Mouse (Mus musculus) MEL (cell line): Measurements from ENCODE around the gene Gm20388. TPM values are rescaled to one million over a fixed set of nuclear protein-coding genes. Genes with fewer than 3 reads are reported as not detected.

Source experiments
- DNase-seq: peaks from one replicate; pipeline ENCODE4 v3.0.0; 2011; ENCODE audit warnings: low read depth, low spot score
- H3K27ac ChIP-seq: 2 replicates; pipeline ENCODE4 v1.5.1; 2012; ENCODE audit warnings: low read depth, mild to moderate bottlenecking, control low read depth, low read length, moderate library complexity; ENCODE audit not compliant: control insufficient read depth
- H3K27me3 ChIP-seq, 2 experiments: fragments of 150-350 bp in 1 of 2; sonication (generic) in 1 of 2; 2 replicates each; pipeline ENCODE4 v1.6.1; 2012; ENCODE audit warnings: low read length in 2 of 2, mild to moderate bottlenecking in 2 of 2, improper control_type of control experiment in 1 of 2, moderate library complexity in 1 of 2; ENCODE audit not compliant: insufficient read depth in 2 of 2, control insufficient read depth in 1 of 2
- H3K36me3 ChIP-seq, 2 experiments: 2 replicates each; pipeline ENCODE4 v1.6.1; 2012 to 2014; ENCODE audit warnings: low read length in 2 of 2, improper control_type of control experiment in 1 of 2, inconsistent platforms in 1 of 2, mild to moderate bottlenecking in 1 of 2; ENCODE audit not compliant: insufficient read depth in 2 of 2, control insufficient read depth in 1 of 2
- H3K4me1 ChIP-seq, 2 experiments: fragments of 150-350 bp in 1 of 2; sonication (generic) in 1 of 2; 2 replicates each; pipeline ENCODE4 v1.6.1; 2012; ENCODE audit warnings: low read length in 2 of 2, improper control_type of control experiment in 1 of 2, mild to moderate bottlenecking in 1 of 2; ENCODE audit not compliant: insufficient read depth in 2 of 2, control insufficient read depth in 1 of 2
- H3K4me3 ChIP-seq, 2 experiments: fragments of 150-350 bp in 1 of 2; sonication (generic) in 1 of 2; 2 replicates each; pipeline ENCODE4 v1.5.1; 2012; ENCODE audit warnings: low read depth in 2 of 2, low read length in 2 of 2, mild to moderate bottlenecking in 2 of 2, moderate library complexity in 2 of 2, control low read depth in 1 of 2, improper control_type of control experiment in 1 of 2; ENCODE audit not compliant: control insufficient read depth in 1 of 2, insufficient read depth in 1 of 2
- H3K79me2 ChIP-seq: 2 replicates; pipeline ENCODE4 v1.6.1; 2012; ENCODE audit warnings: mild to moderate bottlenecking, low read length, moderate library complexity; ENCODE audit not compliant: control insufficient read depth, poor library complexity, insufficient read depth
- H3K9ac ChIP-seq: 2 replicates; pipeline ENCODE4 v1.6.1; 2012; ENCODE audit warnings: low read depth, mild to moderate bottlenecking, control low read depth, low read length, moderate library complexity; ENCODE audit not compliant: control insufficient read depth, poor library complexity, severe bottlenecking
- H3K9me3 ChIP-seq: fragments of 150-350 bp; sonication (generic); replicated peaks from 2 replicates; pipeline ENCODE4 v1.6.1; 2012; ENCODE audit warnings: mild to moderate bottlenecking, low read length, improper control_type of control experiment, moderate library complexity; ENCODE audit not compliant: insufficient read depth
- CHD1 ChIP-seq: IDR thresholded peaks from 2 replicates; pipeline ENCODE4 v1.6.1; 2012; ENCODE audit warnings: low read depth, mild to moderate bottlenecking, inconsistent platforms, low read length, improper control_type of control experiment
- ELF1 ChIP-seq: IDR thresholded peaks from 2 replicates; pipeline ENCODE4 v1.6.1; 2014; ENCODE audit warnings: low read depth, mild to moderate bottlenecking, inconsistent platforms, low read length, improper control_type of control experiment, moderate library complexity
- EP300 ChIP-seq, 2 experiments: IDR thresholded peaks; 2 replicates each; pipeline ENCODE4 v1.6.1; 2011; ENCODE audit warnings: improper control_type of control experiment in 2 of 2, low read length in 2 of 2, low read depth in 1 of 2, mild to moderate bottlenecking in 1 of 2
- ETS1 ChIP-seq: IDR thresholded peaks from 2 replicates; pipeline ENCODE4 v1.6.1; 2012; ENCODE audit warnings: low read depth, mild to moderate bottlenecking, inconsistent platforms, low read length, improper control_type of control experiment, moderate library complexity
- GABPA ChIP-seq: IDR thresholded peaks from 2 replicates; pipeline ENCODE4 v1.6.1; 2012; ENCODE audit warnings: low read depth, mild to moderate bottlenecking, inconsistent platforms, low read length, improper control_type of control experiment, moderate library complexity
- JUND ChIP-seq: IDR thresholded peaks from 2 replicates; pipeline ENCODE4 v1.6.1; 2011; ENCODE audit warnings: low read depth, mild to moderate bottlenecking, improper control_type of control experiment, low read length
- MAZ ChIP-seq: IDR thresholded peaks from 2 replicates; pipeline ENCODE4 v1.6.1; 2012; ENCODE audit warnings: low read depth, mild to moderate bottlenecking, inconsistent platforms, low read length, improper control_type of control experiment
- MEF2A ChIP-seq: IDR thresholded peaks from 2 replicates; pipeline ENCODE4 v1.6.1; 2014; ENCODE audit warnings: low read depth, mild to moderate bottlenecking, inconsistent platforms, low read length, improper control_type of control experiment; ENCODE audit not compliant: poor library complexity, insufficient replicate concordance, severe bottlenecking; ENCODE audit errors: extremely low read depth
- MXI1 ChIP-seq: IDR thresholded peaks from 2 replicates; pipeline ENCODE4 v1.6.1; 2011; ENCODE audit warnings: mild to moderate bottlenecking, low read depth, low read length, improper control_type of control experiment
- NELFE ChIP-seq: IDR thresholded peaks from 2 replicates; pipeline ENCODE4 v1.6.1; 2011; ENCODE audit warnings: low read depth, low read length, improper control_type of control experiment
- POLR2A ChIP-seq, 2 experiments: IDR thresholded peaks; 2 replicates each; pipeline ENCODE4 v1.6.1; 2011 to 2012; ENCODE audit warnings: low read length in 2 of 2, mild to moderate bottlenecking in 2 of 2, control low read depth in 1 of 2, improper control_type of control experiment in 1 of 2, low read depth in 1 of 2, moderate library complexity in 1 of 2; ENCODE audit not compliant: control insufficient read depth in 1 of 2, insufficient read depth in 1 of 2, poor library complexity in 1 of 2
- RAD21 ChIP-seq: IDR thresholded peaks from 2 replicates; pipeline ENCODE4 v1.6.1; 2011; ENCODE audit warnings: mild to moderate bottlenecking, low read depth, low read length, improper control_type of control experiment
- SIN3A ChIP-seq: IDR thresholded peaks from 2 replicates; pipeline ENCODE4 v1.6.1; 2012; ENCODE audit warnings: low read length, improper control_type of control experiment, inconsistent platforms
- SMC3 ChIP-seq: IDR thresholded peaks from 2 replicates; pipeline ENCODE4 v1.6.1; 2011; ENCODE audit warnings: low read depth, low read length, improper control_type of control experiment
- TCF12 ChIP-seq: IDR thresholded peaks from 2 replicates; pipeline ENCODE4 v1.6.1; 2014; ENCODE audit warnings: low read depth, mild to moderate bottlenecking, inconsistent platforms, low read length, improper control_type of control experiment, moderate library complexity
- UBTF ChIP-seq: IDR thresholded peaks from 2 replicates; pipeline ENCODE4 v1.6.1; 2012; ENCODE audit warnings: low read depth, mild to moderate bottlenecking, inconsistent platforms, low read length, improper control_type of control experiment, moderate library complexity, borderline replicate concordance; ENCODE audit not compliant: insufficient read depth
- USF1 ChIP-seq: IDR thresholded peaks from 2 replicates; pipeline ENCODE4 v1.6.1; 2014; ENCODE audit warnings: low read depth, mild to moderate bottlenecking, inconsistent platforms, low read length, improper control_type of control experiment, moderate library complexity
- USF2 ChIP-seq, 2 experiments: IDR thresholded peaks; 2 replicates each; pipeline ENCODE4 v1.6.1; 2011 to 2012; ENCODE audit warnings: improper control_type of control experiment in 2 of 2, low read length in 2 of 2, borderline replicate concordance in 1 of 2, inconsistent platforms in 1 of 2, low read depth in 1 of 2, mild to moderate bottlenecking in 1 of 2; ENCODE audit not compliant: insufficient read depth in 1 of 2
- ZKSCAN1 ChIP-seq: IDR thresholded peaks from 2 replicates; pipeline ENCODE4 v1.6.1; 2012; ENCODE audit warnings: low read depth, mild to moderate bottlenecking, inconsistent platforms, low read length, improper control_type of control experiment, moderate library complexity
- ZMIZ1 ChIP-seq: IDR thresholded peaks from 2 replicates; pipeline ENCODE4 v1.6.1; 2012; ENCODE audit warnings: low read depth, mild to moderate bottlenecking, inconsistent platforms, low read length, improper control_type of control experiment, moderate library complexity
- polyA plus RNA-seq, 2 experiments: library from polyadenylated mRNA; stranded (reverse) in 1 of 2; unstranded in 1 of 2; fragments of >175 nt in 1 of 2; fragments of >200 nt in 1 of 2; gene quantifications; 2 replicates each; pipeline versions ENCODE4 v1.2.1 to v1.2.4; 2012; ENCODE audit warnings: low replicate concordance in 2 of 2, low read depth in 1 of 2; ENCODE audit not compliant: insufficient read length in 2 of 2, insufficient read depth in 1 of 2, missing spikeins in 1 of 2
- total RNA-seq: library from RNA; depleted of rRNA; stranded (reverse); fragments of 300-350 nt; gene quantifications from 2 replicates; pipeline ENCODE4 v1.2.3, GENCODE M21; 2012

Gm20388 gene
- total and polyA plus RNA-seq, 3 experiments, result 11.1 to 17.8 TPM; not detected in 1

GRCm38 (mm10) chr8:122810376-122810775 lies 2899.7 kb downstream of the Gm20388 start:
- no peaks in the 10 kb centered on the region for H3K79me2 ChIP-seq
- no peaks in the 10 kb centered on the region for H3K27me3 ChIP-seq
- no peaks in the 10 kb centered on the region for H3K4me1 ChIP-seq
- no peak for DNase-seq
- no peak overlapping the region for H3K27ac ChIP-seq
- H3K4me3 ChIP-seq, result no peak overlapping the region
- TF ChIP-seq ETS1, result no peak
- no peak for TF ChIP-seq POLR2A (IDR thresholded peaks at IDR 0.05; ENCODE audit: control insufficient read depth in 1 of 2, insufficient read depth in 1 of 2, low read depth in 1 of 2, low read length in 2 of 2, poor library complexity in 1 of 2)
- TF ChIP-seq GABPA, result no peak
- no peak for TF ChIP-seq MEF2A
- no peak for TF ChIP-seq EP300 (IDR thresholded peaks at IDR 0.05; ENCODE audit: low read depth in 1 of 2, low read length in 2 of 2)
- TF ChIP-seq MAZ, result no peak
- TF ChIP-seq SMC3, result no peak
- TF ChIP-seq SIN3A, result no peak
- TF ChIP-seq RAD21, result no peak
- no peak for TF ChIP-seq NELFE
- TF ChIP-seq, all 39 proteins: peak for 0
- no peaks in the 10 kb centered on the region for H3K9me3 ChIP-seq
- H3K9ac ChIP-seq, result no peak overlapping the region
- no peaks in the 10 kb centered on the region; a peak in 1 of 4 replicates for H3K36me3 ChIP-seq

DNA sequence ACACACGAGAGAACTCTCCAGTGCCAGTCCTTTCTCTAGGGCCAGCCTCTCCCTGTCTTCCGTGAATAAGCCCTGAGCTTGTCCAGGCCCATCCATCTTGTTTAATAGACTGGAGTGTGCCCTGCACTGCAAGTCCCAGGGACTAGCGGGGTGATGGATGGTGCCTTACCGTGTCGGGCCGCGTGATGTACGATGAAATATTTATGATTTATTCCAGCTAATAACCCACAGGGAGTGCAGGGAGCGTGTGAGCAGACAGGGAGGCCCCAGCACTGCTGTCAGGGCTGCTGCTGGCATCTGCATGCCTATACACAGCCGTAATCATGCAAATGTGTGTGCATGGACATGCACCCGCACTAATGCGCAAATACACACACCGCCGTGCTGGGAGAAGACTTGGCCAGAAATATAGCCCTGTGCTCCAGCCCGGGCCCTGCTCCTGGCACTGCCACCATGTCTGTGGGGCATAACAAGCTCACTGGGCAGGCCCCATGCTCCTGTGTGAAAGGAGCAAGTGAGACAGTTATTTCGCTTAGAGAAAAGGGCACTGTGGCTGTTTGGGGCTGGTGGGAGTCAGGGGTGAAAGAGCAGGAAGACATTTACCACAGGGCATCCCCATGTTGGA lies 2901.3 kb downstream of the Gm20388 start:
- no peaks in the 10 kb centered on the region; a peak in 1 of 4 replicates for H3K36me3 ChIP-seq
- H3K27ac ChIP-seq, result no peak overlapping the region
- H3K79me2 ChIP-seq, result no peaks in the 10 kb centered on the region
- H3K4me3 ChIP-seq, result no peak overlapping the region
- no peaks in the 10 kb centered on the region for H3K9me3 ChIP-seq
- no peak overlapping the region for H3K9ac ChIP-seq
- no peaks in the 10 kb centered on the region for H3K4me1 ChIP-seq
- H3K27me3 ChIP-seq, result no peaks in the 10 kb centered on the region
- TF ChIP-seq USF2 (IDR thresholded peaks at IDR 0.05; ENCODE audit: borderline replicate concordance in 1 of 2, insufficient read depth in 1 of 2, low read depth in 1 of 2, low read length in 2 of 2), result no peak
- TF ChIP-seq ETS1, result no peak
- no peak for TF ChIP-seq JUND
- TF ChIP-seq ELF1, result no peak
- TF ChIP-seq EP300 (IDR thresholded peaks at IDR 0.05; ENCODE audit: low read depth in 1 of 2, low read length in 2 of 2), result no peak
- TF ChIP-seq MXI1, result no peak
- TF ChIP-seq USF1, result no peak
- no peak for TF ChIP-seq UBTF
- TF ChIP-seq POLR2A (IDR thresholded peaks at IDR 0.05; ENCODE audit: control insufficient read depth in 1 of 2, insufficient read depth in 1 of 2, low read depth in 1 of 2, low read length in 2 of 2, poor library complexity in 1 of 2), result no peak
- TF ChIP-seq ZKSCAN1, result no peak
- no peak for TF ChIP-seq CHD1
- no peak for TF ChIP-seq TCF12
- no peak for TF ChIP-seq ZMIZ1
- TF ChIP-seq SMC3, result no peak
- TF ChIP-seq RAD21, result no peak
- DNase-seq, result no peak
